Mouse (Mus musculus) C2C12 (cell line): ENCODE data around the gene Slc2a10. TPM values are rescaled to one million over a fixed set of nuclear protein-coding genes. Genes with fewer than 3 reads are reported as not detected.

Experiments used
- H3K27me3 ChIP-seq: one replicate; pipeline ENCODE4 v1.6.1; 2011; ENCODE audit not compliant: control insufficient read depth, insufficient read depth, insufficient read length
- H3K36me3 ChIP-seq: one replicate; pipeline ENCODE4 v1.6.1; 2011; ENCODE audit not compliant: control insufficient read depth, insufficient read depth
- H3K4me3 ChIP-seq: one replicate; pipeline ENCODE4 v1.5.1; 2011; ENCODE audit warnings: mild to moderate bottlenecking, control low read depth; ENCODE audit not compliant: poor library complexity, insufficient read depth, severe bottlenecking
- H3K79me2 ChIP-seq: one replicate; pipeline ENCODE4 v1.6.1; 2011; ENCODE audit not compliant: control insufficient read depth, insufficient read depth
- H3K79me3 ChIP-seq: one replicate; pipeline ENCODE4 v1.6.1; 2011; ENCODE audit warnings: low read depth, control low read depth
- H3ac ChIP-seq: one replicate; pipeline ENCODE3; 2011; ENCODE audit warnings: low read depth; ENCODE audit not compliant: control insufficient read depth, insufficient read length
- CEBPB ChIP-seq: IDR thresholded peaks from one replicate; pipeline ENCODE4 v1.6.1; 2011; ENCODE audit warnings: low read depth, mild to moderate bottlenecking, control low read depth, moderate library complexity
- CTCF ChIP-seq: IDR thresholded peaks from one replicate; pipeline ENCODE4 v1.5.1; 2011; ENCODE audit not compliant: control insufficient read depth, insufficient read depth, insufficient read length
- FOSL1 ChIP-seq: IDR thresholded peaks from one replicate; pipeline ENCODE4 v1.8.0; 2011; ENCODE audit warnings: mild to moderate bottlenecking, low read length; ENCODE audit not compliant: poor library complexity, insufficient read depth, severe bottlenecking
- MAX ChIP-seq: IDR thresholded peaks from one replicate; pipeline ENCODE4 v1.6.1; 2011; ENCODE audit warnings: mild to moderate bottlenecking, control low read depth
- MYOD1 ChIP-seq: IDR thresholded peaks from one replicate; pipeline ENCODE4 v1.6.1; 2011; ENCODE audit warnings: low read depth; ENCODE audit not compliant: control insufficient read depth, insufficient read length
- MYOG ChIP-seq: IDR thresholded peaks from one replicate; pipeline ENCODE4 v1.6.1; 2011; ENCODE audit not compliant: control insufficient read depth, insufficient read length; ENCODE audit errors: extremely low read depth
- USF1 ChIP-seq: IDR thresholded peaks from one replicate; pipeline ENCODE4 v1.6.1; 2011; ENCODE audit warnings: low read depth, mild to moderate bottlenecking, control low read depth, moderate library complexity
- polyA plus RNA-seq: library from polyadenylated mRNA; unstranded; fragments of >200 nt; fragmentation: generic; extraction: Trizol; gene quantifications from one replicate; pipeline ENCODE4 v1.2.1, GENCODE M21; 2012; ENCODE audit warnings: missing spikeins

Gene Slc2a10
- polyA plus RNA-seq, 1 experiment, result 0.06 TPM

DNA sequence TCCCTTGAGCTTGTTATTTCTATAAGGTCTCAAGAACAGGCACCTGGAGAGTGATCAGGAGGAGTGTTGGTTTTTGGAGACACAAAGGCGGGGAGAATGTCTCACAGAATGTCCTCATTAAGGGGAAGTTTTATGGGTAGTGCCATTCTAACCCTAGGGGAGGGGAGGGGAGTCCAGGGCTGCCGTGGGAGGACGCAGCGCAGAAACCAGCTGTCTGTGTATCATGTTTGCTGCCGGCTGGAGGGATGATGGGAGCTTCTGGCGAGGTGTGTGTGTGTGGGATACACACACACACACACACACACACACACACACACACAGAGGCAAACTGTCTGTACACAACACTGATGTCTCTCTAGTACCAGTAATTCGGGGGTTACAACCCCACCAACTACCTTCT is 8.8 kb downstream of the Slc2a10 start:
- Histone ChIP-seq H3K36me3 (no peaks in the 10 kb centered on the region), H3ac (no peak overlapping the region), H3K79me3 (no peaks in the 10 kb centered on the region), H3K79me2 (no peaks in the 10 kb centered on the region), H3K4me3 (no peak overlapping the region), H3K27me3 (peaks cover 39% of the 10 kb centered on the region)
- TF ChIP-seq MYOG (no peak), FOSL1 (no peak), CTCF (no peak), USF1 (no peak), MYOD1 (no peak), CEBPB (no peak), MAX (no peak)

DNA sequence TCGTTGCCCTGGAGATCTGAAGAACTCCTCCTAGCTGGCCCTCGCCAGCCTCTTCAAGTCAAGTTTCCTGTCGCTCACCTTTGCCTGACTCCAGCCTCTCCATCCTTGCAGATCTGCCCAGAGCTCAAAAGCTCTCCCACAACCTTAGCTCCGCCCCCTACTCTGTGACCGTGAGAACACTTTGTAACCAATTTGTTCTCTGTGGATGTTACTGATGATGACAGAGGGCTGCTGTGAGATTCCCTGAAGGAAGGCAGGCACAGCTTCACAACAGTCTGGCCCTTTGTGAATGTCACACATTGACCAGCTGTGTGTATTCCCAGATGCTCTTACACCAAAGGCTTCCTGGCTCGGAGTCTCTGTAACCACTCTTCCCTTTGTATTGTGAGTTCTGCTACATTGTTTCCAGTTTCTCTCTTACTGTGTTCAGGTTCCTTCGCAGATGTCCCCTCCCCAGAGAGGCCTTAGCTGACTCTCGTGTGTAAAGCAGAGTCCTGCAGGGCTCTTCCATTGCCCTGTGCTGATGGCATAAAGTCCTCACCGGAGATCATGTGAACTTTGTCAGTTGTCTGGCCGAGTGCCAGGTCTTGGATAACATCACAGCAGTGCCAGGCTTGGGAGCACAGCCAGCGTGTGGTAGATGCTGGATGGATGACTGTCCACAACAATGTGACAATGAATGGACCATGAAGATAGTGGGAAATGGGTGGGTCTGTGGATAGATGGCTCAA is 9.4 kb downstream of the Slc2a10 start:
- TF ChIP-seq CEBPB (no peak), CTCF (no peak), MYOG (no peak), FOSL1 (no peak), MAX (no peak), USF1 (no peak), MYOD1 (no peak)
- Histone ChIP-seq H3K36me3 (no peaks in the 10 kb centered on the region), H3K79me2 (no peaks in the 10 kb centered on the region), H3K27me3 (peaks cover 45% of the 10 kb centered on the region), H3K4me3 (no peak overlapping the region), H3ac (no peak overlapping the region), H3K79me3 (no peaks in the 10 kb centered on the region)

DNA sequence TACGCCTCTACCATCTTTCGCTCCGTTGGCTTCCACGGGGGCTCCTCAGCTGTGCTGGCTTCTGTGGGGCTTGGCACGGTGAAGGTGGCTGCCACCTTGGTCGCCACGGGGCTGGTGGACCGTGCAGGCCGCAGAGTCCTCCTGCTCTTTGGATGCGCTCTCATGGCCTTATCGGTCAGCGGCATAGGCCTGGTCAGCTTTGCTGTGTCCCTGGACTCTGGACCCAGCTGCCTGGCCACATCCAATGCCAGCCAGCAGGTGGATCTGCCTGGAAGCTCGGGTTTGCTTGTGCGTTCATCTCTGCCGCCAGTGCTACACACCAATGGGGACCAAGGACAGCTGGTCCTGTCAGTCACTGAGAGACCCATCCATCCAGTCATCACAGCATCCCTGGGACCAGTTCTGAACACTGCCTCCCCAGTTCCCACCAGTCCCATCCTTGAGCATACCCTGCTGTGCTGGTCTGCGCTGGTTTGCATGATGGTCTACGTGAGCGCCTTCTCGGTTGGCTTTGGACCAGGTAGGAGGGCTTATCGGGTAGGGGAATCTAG is 11.7 kb downstream of the Slc2a10 start:
- Histone ChIP-seq H3K27me3 (peaks cover 41% of the 10 kb centered on the region), H3K36me3 (no peaks in the 10 kb centered on the region), H3K79me3 (no peaks in the 10 kb centered on the region), H3K79me2 (no peaks in the 10 kb centered on the region), H3K4me3 (no peak overlapping the region), H3ac (no peak overlapping the region)
- no peak for TF ChIP-seq MYOG
- TF ChIP-seq CTCF, result no peak
- TF ChIP-seq FOSL1, result no peak
- TF ChIP-seq CEBPB, result no peak
- TF ChIP-seq MAX, result no peak

DNA sequence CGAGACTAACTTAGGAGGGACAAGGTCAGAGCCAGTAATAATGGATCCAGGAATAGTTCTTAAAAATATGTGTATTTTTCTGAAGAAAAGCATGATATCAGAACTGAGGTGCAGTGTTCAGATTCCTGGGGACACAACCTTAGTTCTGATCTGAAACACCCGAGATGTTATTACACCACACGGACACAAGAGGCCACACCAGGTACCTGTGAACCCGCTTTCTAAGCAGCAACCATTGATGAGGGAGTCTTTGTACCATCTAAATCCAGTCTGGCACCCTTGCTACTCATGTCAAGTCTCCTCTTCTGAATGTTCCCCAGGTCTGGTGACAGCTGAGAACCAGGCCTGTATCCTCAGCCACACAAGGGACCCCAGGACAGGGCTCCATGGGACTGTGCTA is 22.0 kb downstream of the Slc2a10 start:
- Histone ChIP-seq H3ac (no peak overlapping the region), H3K79me2 (no peaks in the 10 kb centered on the region), H3K27me3 (peaks cover 34% of the 10 kb centered on the region), H3K79me3 (no peaks in the 10 kb centered on the region), H3K4me3 (no peak overlapping the region), H3K36me3 (no peaks in the 10 kb centered on the region)
- TF ChIP-seq MYOD1 (no peak), FOSL1 (no peak), USF1 (no peak), MAX (no peak), MYOG (no peak), CEBPB (no peak), CTCF (no peak)

DNA sequence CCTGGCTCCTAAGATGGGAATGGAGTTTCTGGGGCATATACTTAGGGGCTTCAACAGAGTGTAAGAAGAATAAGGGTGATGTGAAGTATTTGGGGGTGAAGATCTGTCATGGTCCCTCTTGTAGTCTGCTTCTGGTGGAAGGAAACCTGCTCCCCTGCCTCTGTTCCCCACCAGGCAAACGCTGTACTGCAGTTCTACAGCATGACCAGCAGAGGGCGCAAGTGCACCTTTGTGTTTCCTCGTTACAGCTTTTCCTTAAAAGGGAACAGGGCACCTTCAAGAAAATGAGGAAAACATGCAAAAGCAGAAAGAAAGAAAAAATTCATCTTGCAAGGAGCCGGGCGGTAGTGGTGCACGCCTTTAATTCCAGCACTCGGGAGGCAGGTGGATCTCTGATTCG is 25.5 kb downstream of the Slc2a10 start:
- peaks cover 20% of the 10 kb centered on the region for H3K27me3 ChIP-seq
- TF ChIP-seq MAX, result no peak
- TF ChIP-seq CTCF, result peak; percentile 79
- no peak overlapping the region for H3K4me3 ChIP-seq
- no peaks in the 10 kb centered on the region for H3K79me2 ChIP-seq
- H3K79me3 ChIP-seq, result no peaks in the 10 kb centered on the region
- H3K36me3 ChIP-seq, result no peaks in the 10 kb centered on the region
- no peak overlapping the region for H3ac ChIP-seq

DNA sequence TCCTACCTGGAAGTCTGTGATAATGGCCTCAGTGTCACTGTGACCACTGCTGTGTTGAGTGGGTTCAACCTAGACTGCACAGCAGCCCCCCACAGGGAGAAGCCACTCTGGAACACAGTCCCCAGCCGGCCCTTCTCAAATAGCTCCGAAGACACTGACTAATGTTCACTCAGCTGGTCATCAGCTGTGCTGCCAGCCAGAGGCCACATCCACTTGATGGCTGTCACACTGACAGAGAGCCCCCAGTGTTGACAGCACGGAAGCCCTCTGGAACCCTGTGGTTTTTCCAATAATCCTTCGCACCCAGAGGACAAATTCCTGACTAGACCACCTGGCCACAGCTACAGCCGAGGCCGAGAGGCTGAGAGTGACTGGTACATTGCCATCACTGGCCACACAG is 30.2 kb downstream of the Slc2a10 start:
- no peak for TF ChIP-seq USF1
- no peak for TF ChIP-seq MYOG
- TF ChIP-seq MYOD1, result peak; percentile 42
- no peak for TF ChIP-seq MAX
- no peak for TF ChIP-seq FOSL1

DNA sequence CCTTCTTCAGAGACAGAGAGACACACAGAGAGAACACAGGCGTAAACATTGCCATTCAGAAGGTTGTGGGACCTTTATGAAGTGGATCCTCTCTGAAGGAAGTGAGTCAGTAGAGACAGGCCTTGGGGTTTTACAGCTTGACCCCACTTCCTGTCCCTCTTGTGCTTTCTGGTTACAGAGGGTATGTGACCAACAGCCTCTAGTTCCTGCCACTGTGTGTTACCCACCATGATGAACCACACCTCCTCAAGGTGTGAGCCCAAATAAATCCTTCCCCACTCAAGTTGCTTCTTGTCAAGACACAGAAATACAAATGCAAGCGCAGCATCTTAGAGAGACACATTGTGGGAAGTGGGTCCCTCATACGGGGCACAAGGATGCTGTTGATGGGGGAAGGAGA is 37.4 kb downstream of the Slc2a10 start:
- Histone ChIP-seq H3ac (no peak overlapping the region), H3K4me3 (no peak overlapping the region), H3K79me3 (no peaks in the 10 kb centered on the region), H3K27me3 (no peaks in the 10 kb centered on the region), H3K79me2 (no peaks in the 10 kb centered on the region), H3K36me3 (no peaks in the 10 kb centered on the region)
- TF ChIP-seq MYOG, result no peak
- TF ChIP-seq MAX, result no peak
- no peak for TF ChIP-seq USF1
- no peak for TF ChIP-seq CEBPB
- TF ChIP-seq FOSL1, result no peak
- TF ChIP-seq CTCF, result no peak
- TF ChIP-seq MYOD1, result no peak

More for the DNA sequence above, 30.2 kb downstream of the Slc2a10 start:
- no peak overlapping the region for H3K4me3 ChIP-seq
- H3K27me3 ChIP-seq, result no peaks in the 10 kb centered on the region
- no peaks in the 10 kb centered on the region for H3K36me3 ChIP-seq
- H3K79me2 ChIP-seq, result no peaks in the 10 kb centered on the region
- no peak overlapping the region for H3ac ChIP-seq
- no peaks in the 10 kb centered on the region for H3K79me3 ChIP-seq
